29 mouse cellular contexts compared by ENCODE assay signal in the genomic region with DNA sequence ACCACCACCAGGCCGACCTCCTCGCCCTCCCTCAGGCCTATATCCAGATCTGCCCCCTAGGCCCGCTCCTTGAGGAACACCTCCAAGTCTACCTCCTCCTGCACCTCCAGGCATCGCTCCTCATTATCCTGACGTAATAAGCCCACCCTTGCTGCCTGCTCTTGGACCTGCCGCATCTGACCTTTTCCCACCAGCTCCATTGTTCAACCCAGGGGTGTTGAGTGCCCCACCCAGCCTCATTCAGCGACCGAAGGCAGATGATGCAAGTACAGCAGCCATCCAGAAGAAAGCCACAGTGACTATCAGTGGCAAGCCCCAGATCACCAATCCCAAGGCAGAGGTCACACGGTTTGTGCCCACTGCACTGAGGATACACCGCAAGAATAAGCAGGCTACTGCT. TPM values are rescaled to one million over a fixed set of nuclear protein-coding genes. Genes with fewer than 3 reads are reported as not detected.
"Had no signal": no experiment of that assay in that cellular context is flagged by ENCODE, and none has a peak within 500 bp of the region (broad histone marks: within the 10 kb centered on the region; RNA-seq: fewer than 3 reads in every experiment).

No protein-coding gene starts in this region.

- H3K4me1 ChIP-seq: liver, embryonic 13.5 days; liver, embryonic 15.5 days; lung, embryonic 15.5 days; neural tube, embryonic 13.5 days; neural tube, embryonic 15.5 days; stomach, embryonic 15.5 days had no signal

- ATAC-seq: liver, postnatal 0 days; lung, postnatal 0 days; midbrain, embryonic 16.5 days had no signal

- DNase-seq: liver, embryonic 13.5 days; liver, postnatal 0 days; lung, adult 2 months; lung, postnatal 14 days; lung, postnatal 36 days; midbrain, embryonic 14.5 days; retina, postnatal 1 day; right cerebral cortex, adult 18-20 months; right cerebral cortex, postnatal 25 days; right cerebral cortex, postnatal 4 days; thymus, adult 18-20 months; thymus, postnatal 25 days; thymus, postnatal 4 days had no signal

- H3K4me3 ChIP-seq: liver, embryonic 13.5 days; liver, embryonic 15.5 days; lung, embryonic 15.5 days; megakaryocyte, embryonic 14.5 days; myocyte; neural tube, embryonic 13.5 days; neural tube, embryonic 15.5 days; stomach, embryonic 15.5 days had no signal

- H3K27ac ChIP-seq: liver, embryonic 13.5 days; liver, embryonic 15.5 days; lung, embryonic 15.5 days; macrophage; neural tube, embryonic 13.5 days; neural tube, embryonic 15.5 days; stomach, embryonic 15.5 days had no signal

- H3K27me3 ChIP-seq: liver, embryonic 13.5 days; liver, embryonic 15.5 days; lung, embryonic 15.5 days; megakaryocyte, embryonic 14.5 days; neural tube, embryonic 13.5 days; neural tube, embryonic 15.5 days; stomach, embryonic 15.5 days had no signal

- H3K36me3 ChIP-seq: liver, embryonic 13.5 days; liver, embryonic 15.5 days; lung, embryonic 15.5 days; neural tube, embryonic 13.5 days; neural tube, embryonic 15.5 days; stomach, embryonic 15.5 days had no signal

RNA-seq across cellular contexts. Expression of a gene that starts 31.5 kb away (rescaled TPM):
- total RNA-seq: megakaryocyte progenitor cell, adult 5-6 weeks had no signal
- polyA plus RNA-seq: liver, postnatal 0 days; lung, adult 2 months; lung, postnatal 0 days; macrophage; midbrain, embryonic 11.5 days; midbrain, embryonic 16.5 days; myocyte; neural tube, embryonic 15.5 days; small intestine, adult 2 months; spleen, adult 2 months; thymus, postnatal 0 days; urinary bladder, adult 2 months had no signal
